Mouse (Mus musculus) MEL (cell line): ENCODE data around the gene Polr3h.

ENCODE experiments used
- MXI1 ChIP-seq: IDR thresholded peaks from 2 replicates; pipeline ENCODE4 v1.6.1; 2011; ENCODE audit warnings: mild to moderate bottlenecking, low read depth, low read length, improper control_type of control experiment
- POLR2AphosphoS2 ChIP-seq: IDR thresholded peaks from 2 replicates; pipeline ENCODE4 v1.6.1; 2011; ENCODE audit warnings: low read length, improper control_type of control experiment

- TF ChIP-seq MXI1, result no peak
- TF ChIP-seq POLR2AphosphoS2, result no peak
These were observed 42.4 kb upstream of the Polr3h start for GRCm38 (mm10) chr15:81968447-81968846.
